Mouse (Mus musculus) embryonic fibroblast, embryonic 13.5 days (primary cell): Measurements from ENCODE around the gene Myocd. TPM values are rescaled to one million over a fixed set of nuclear protein-coding genes. Genes with fewer than 3 reads are reported as not detected.

Experiments
- H3K27ac ChIP-seq: 2 replicates; pipeline ENCODE4 v1.5.1; 2012; ENCODE audit warnings: low read length, control low read depth, inconsistent platforms; ENCODE audit not compliant: insufficient read depth
- H3K4me1 ChIP-seq: 2 replicates; pipeline ENCODE4 v1.6.1; 2011; ENCODE audit warnings: low read length; ENCODE audit not compliant: control insufficient read depth, insufficient read depth
- H3K4me3 ChIP-seq: 2 replicates; pipeline ENCODE4 v1.5.1; 2011; ENCODE audit warnings: mild to moderate bottlenecking, control low read depth, low read length; ENCODE audit not compliant: insufficient read depth
- CTCF ChIP-seq: IDR thresholded peaks from 2 replicates; pipeline ENCODE4 v1.5.1; 2011; ENCODE audit warnings: mild to moderate bottlenecking, control low read depth, low read length, moderate library complexity, borderline replicate concordance; ENCODE audit not compliant: insufficient read depth
- POLR2A ChIP-seq: IDR thresholded peaks from 2 replicates; pipeline ENCODE4 v1.6.1; 2011; ENCODE audit warnings: low read depth, mild to moderate bottlenecking, control low read depth, low read length, moderate library complexity
- polyA plus RNA-seq: library from polyadenylated mRNA; stranded (reverse); fragments of >200 nt; gene quantifications from 2 replicates; pipeline ENCODE4 v1.2.4, GENCODE M21; 2011; ENCODE audit warnings: low read depth; ENCODE audit not compliant: missing spikeins, insufficient read length

Myocd gene
- polyA plus RNA-seq, 1 experiment = 0.79 TPM

DNA sequence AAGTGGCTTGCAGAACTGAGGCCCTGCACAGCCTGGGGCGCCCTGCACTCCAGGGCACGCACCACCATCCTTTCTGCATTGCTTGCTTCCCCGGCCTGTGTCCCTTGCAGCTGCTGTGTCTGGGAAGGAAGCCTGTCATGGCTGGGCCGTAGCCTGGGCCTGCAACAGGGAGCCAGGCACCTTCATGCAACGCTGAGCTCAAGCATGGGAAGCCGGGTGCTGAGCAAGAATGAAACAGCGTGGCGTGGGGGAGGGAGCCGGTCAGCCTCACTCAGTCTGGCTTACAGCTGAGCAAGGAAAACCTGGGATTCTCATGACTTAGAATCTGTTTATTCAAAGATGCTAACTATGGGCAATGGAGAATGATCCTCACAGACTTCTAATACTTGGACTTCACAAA is 143.2 kb downstream of the Myocd start:
- no peaks in the 10 kb centered on the region for H3K4me1 ChIP-seq
- no peak overlapping the region for H3K27ac ChIP-seq
- H3K4me3 ChIP-seq = no peak overlapping the region
- TF ChIP-seq POLR2A (no peak), CTCF (no peak)

Other genes starting within 250 kb of the Myocd start
- gene 1700086D15Rik, start 110.1 kb downstream of the Myocd start, polyA plus RNA-seq = not detected in 2 replicates
- gene Arhgap44, start 107.0 kb downstream of the Myocd start, polyA plus RNA-seq = 6.6 and 8.4 TPM in 2 replicates